Mouse (Mus musculus) brain, embryonic 18.5 days (tissue): Measurements from ENCODE around the gene 2410015M20Rik.
A peak's percentile ranks its signal among the peaks of the same experiment; 100 is the strongest.
"Not testable (repeated sequence)": the region's sequence is repeated elsewhere in the genome, so short reads cannot be mapped to it uniquely, and the experiment has no call there.

Source experiments
- DNase-seq: peaks from one replicate; pipeline ENCODE4 v3.0.0-alpha.2; 2012; ENCODE audit warnings: low read depth, low spot score

Gene 2410015M20Rik

GRCm38 (mm10) chr17:56609452-56610171 is at the start of gene 2410015M20Rik:
Gene 2410015M20Rik (minus strand): TSS chr17:56609771.
- peak; percentile 95 for DNase-seq

- DNase-seq, result no peak
These were observed 46.6 kb upstream of the 2410015M20Rik start for GRCm38 (mm10) chr17:56656171-56656570.

- no peak for DNase-seq
These were observed 45.7 kb upstream of the 2410015M20Rik start for GRCm38 (mm10) chr17:56655311-56655710.

GRCm38 (mm10) chr17:56654771-56655170 is 45.2 kb upstream of the 2410015M20Rik start:
- DNase-seq, result no peak

GRCm38 (mm10) chr17:56651801-56652200 is 42.2 kb upstream of the 2410015M20Rik start:
- DNase-seq, result no peak

- DNase-seq, result no peak
These were observed 38.0 kb upstream of the 2410015M20Rik start for GRCm38 (mm10) chr17:56647546-56647945.

GRCm38 (mm10) chr17:56643237-56643636 is 33.7 kb upstream of the 2410015M20Rik start:
- no peak for DNase-seq

- DNase-seq, result no peak
These were observed 24.5 kb upstream of the 2410015M20Rik start for GRCm38 (mm10) chr17:56634023-56634422.

- DNase-seq, result no peak
These were observed 22.2 kb upstream of the 2410015M20Rik start for GRCm38 (mm10) chr17:56631807-56632206.

- not testable (repeated sequence) for DNase-seq
These were observed 20.5 kb upstream of the 2410015M20Rik start for GRCm38 (mm10) chr17:56629800-56630781.

- DNase-seq, result peak; percentile 34
These were observed 18.1 kb upstream of the 2410015M20Rik start, which contains the start of gene Catsperd for GRCm38 (mm10) chr17:56627530-56628277. Gene Catsperd (plus strand): TSS chr17:56628143.

- peak; percentile 95 for DNase-seq
These were observed 17.3 kb upstream of the 2410015M20Rik start, which contains the start of gene Lonp1 for GRCm38 (mm10) chr17:56626754-56627470. Gene Lonp1 (minus strand): TSS chr17:56626887.

GRCm38 (mm10) chr17:56626260-56626659 is 16.7 kb upstream of the 2410015M20Rik start:
- no peak for DNase-seq

- DNase-seq, result no peak
These were observed 15.9 kb upstream of the 2410015M20Rik start for GRCm38 (mm10) chr17:56625495-56625894.

GRCm38 (mm10) chr17:56617628-56618027 is 8.1 kb upstream of the 2410015M20Rik start:
- DNase-seq, result no peak

- DNase-seq, result no peak
These were observed 7.2 kb upstream of the 2410015M20Rik start for GRCm38 (mm10) chr17:56616725-56617124.

- no peak for DNase-seq
These were observed 6.2 kb upstream of the 2410015M20Rik start for GRCm38 (mm10) chr17:56615792-56616191.

GRCm38 (mm10) chr17:56615136-56615784 is 5.7 kb upstream of the 2410015M20Rik start:
- no peak for DNase-seq

- DNase-seq, result no peak
These were observed 5.0 kb upstream of the 2410015M20Rik start for GRCm38 (mm10) chr17:56614391-56615135.
